Mouse (Mus musculus) liver, postnatal 0 days (tissue): ENCODE results near the gene 1700016K19Rik. TPM values are rescaled to one million over a fixed set of nuclear protein-coding genes. Genes with fewer than 3 reads are reported as not detected.

Experiments
- ATAC-seq: fragments of 200-750 bp; cut with Nextera tagmentation; 2 replicates; pipeline ENCODE4 v1.8.0; 2017; ENCODE audit warnings: mild to moderate bottlenecking, moderate library complexity
- DNase-seq: peaks from one replicate; pipeline ENCODE4 v3.0.0-alpha.2; 2016
- H3K27ac ChIP-seq: fragments of 300-500 bp; sonication (generic); 2 replicates; pipeline ENCODE4 v1.5.1; 2014; ENCODE audit warnings: antibody characterized with exemption, moderate library complexity, mild to moderate bottlenecking, low read depth
- H3K27me3 ChIP-seq: fragments of 300-500 bp; sonication (generic); 2 replicates; pipeline ENCODE4 v1.6.1; 2014; ENCODE audit warnings: low read length, control low read depth, mixed read lengths; ENCODE audit not compliant: insufficient read depth
- H3K36me3 ChIP-seq: fragments of 300-500 bp; sonication (generic); replicated peaks from 2 replicates; pipeline ENCODE4 v1.6.1; 2014; ENCODE audit warnings: mild to moderate bottlenecking, control low read depth, low read length, moderate library complexity, mixed read lengths; ENCODE audit not compliant: insufficient read depth
- H3K4me1 ChIP-seq: fragments of 300-500 bp; sonication (generic); 2 replicates; pipeline ENCODE4 v1.6.1; 2014; ENCODE audit warnings: antibody characterized with exemption, mild to moderate bottlenecking, control low read depth; ENCODE audit not compliant: insufficient read depth
- H3K4me2 ChIP-seq: fragments of 300-500 bp; sonication (generic); 2 replicates; pipeline ENCODE4 v1.6.1; 2014; ENCODE audit warnings: low read depth, mild to moderate bottlenecking, low read length, moderate library complexity, mixed read lengths
- H3K4me3 ChIP-seq: fragments of 300-500 bp; sonication (generic); 2 replicates; pipeline ENCODE4 v1.5.1; 2014; ENCODE audit warnings: low read depth, low read length
- H3K9ac ChIP-seq: fragments of 300-500 bp; sonication (generic); replicated peaks from 2 replicates; pipeline ENCODE4 v1.6.1; 2014; ENCODE audit warnings: mild to moderate bottlenecking, moderate library complexity
- H3K9me3 ChIP-seq: fragments of 300-500 bp; sonication (generic); 2 replicates; pipeline ENCODE4 v1.6.1; 2016; ENCODE audit warnings: mild to moderate bottlenecking, control low read depth, low read length, mixed read lengths
- CTCF ChIP-seq: sonication (generic); IDR thresholded peaks from 2 replicates; pipeline ENCODE4 v1.5.1; 2016; ENCODE audit warnings: antibody characterized with exemption, low read depth
- EP300 ChIP-seq: IDR thresholded peaks from 2 replicates; pipeline ENCODE4 v1.6.1; 2016; ENCODE audit warnings: antibody characterized with exemption, low read depth, mild to moderate bottlenecking
- WGBS: fragments of 180-500 bp; shearing (Covaris S2); extraction: QIAGEN DNeasy Blood & Tissue Kit; methylation state at CpG from one replicate; pipeline ENCODE4 v1.1.7; 2014; ENCODE audit not compliant: insufficient replicate concordance; 5-methylcytosine and 5-hydroxymethylcytosine counted together
- polyA plus RNA-seq: library from polyadenylated mRNA; unstranded; fragments of >200 nt; fragmentation: Nextera tagmentation; extraction: Ambion mirVana; gene quantifications from 2 replicates; pipeline ENCODE4 v1.2.1, GENCODE M21; 2015

The 1700016K19Rik gene
- polyA plus RNA-seq, 1 experiment from 2014 or later: not detected

DNA sequence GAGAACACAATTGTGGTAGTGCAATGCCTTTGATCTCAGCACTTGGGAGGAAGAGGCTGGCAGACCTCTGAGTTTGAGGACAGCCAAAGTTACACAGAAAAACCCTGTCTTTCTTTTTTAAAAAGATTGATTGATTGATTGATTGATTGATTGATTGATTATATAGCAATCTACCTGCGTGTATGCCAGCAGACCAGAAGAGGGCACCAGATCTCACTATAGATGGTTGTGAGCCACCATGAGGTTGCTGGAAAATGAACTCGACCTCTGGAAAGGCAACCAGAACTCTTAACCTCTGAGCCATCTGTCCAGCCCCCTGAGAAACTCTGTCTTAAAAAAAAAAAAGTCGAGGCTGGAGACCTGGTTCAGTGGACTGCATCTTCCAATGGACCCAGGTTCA, 29.1 kb upstream of the 1700016K19Rik start:
- H3K36me3 ChIP-seq: no peaks in the 10 kb centered on the region
- TF ChIP-seq EP300 (no peak), CTCF (peak; percentile 33)
- DNase-seq: no peak
- peaks cover 3% of the 10 kb centered on the region; the same call in 1 of the 2 replicates for H3K9me3 ChIP-seq
- H3K9ac ChIP-seq: no peak overlapping the region
- ATAC-seq: no peak
- H3K4me3 ChIP-seq: no peak overlapping the region
- no peak overlapping the region for H3K27ac ChIP-seq
- WGBS: 24% methylated on average over 3 of the region's 3 CpGs
- H3K4me2 ChIP-seq: no peak overlapping the region
- H3K4me1 ChIP-seq: peaks cover 6% of the 10 kb centered on the region
- H3K27me3 ChIP-seq: peaks cover 3% of the 10 kb centered on the region

DNA sequence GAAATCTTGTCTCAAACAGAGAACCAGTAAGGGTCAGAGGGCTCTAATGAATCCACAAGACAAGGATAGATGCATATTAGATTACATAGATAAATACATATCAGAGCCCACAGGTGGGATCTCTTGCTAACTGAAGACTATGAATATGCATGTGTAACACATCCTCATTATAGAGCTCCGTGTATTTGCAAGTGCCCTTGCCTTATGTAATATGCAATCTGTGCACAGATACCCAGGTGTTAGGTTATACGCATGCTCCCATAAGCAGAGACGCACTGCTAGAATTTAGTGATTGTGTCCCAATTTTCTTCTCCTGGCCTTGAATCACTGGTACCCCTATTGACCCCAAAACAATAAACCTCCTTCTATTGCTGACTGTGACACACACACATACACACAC, 27.5 kb upstream of the 1700016K19Rik start:
- no peak overlapping the region for H3K9ac ChIP-seq
- no peaks in the 10 kb centered on the region for H3K27me3 ChIP-seq
- peaks cover 3% of the 10 kb centered on the region; the same call in 1 of the 2 replicates for H3K9me3 ChIP-seq
- H3K27ac ChIP-seq: no peak overlapping the region
- no peak for DNase-seq
- H3K4me2 ChIP-seq: no peak overlapping the region
- ATAC-seq: no peak
- no peaks in the 10 kb centered on the region for H3K36me3 ChIP-seq
- H3K4me1 ChIP-seq: 0 out of 2 replicates have a peak, but pooled peaks cover 6% of the 10 kb centered on the region
- no peak for TF ChIP-seq CTCF
- no peak for TF ChIP-seq EP300
- no peak overlapping the region for H3K4me3 ChIP-seq
- whole genome bisulfite sequencing: 79% methylated on average over 3 of the region's 3 CpGs

DNA sequence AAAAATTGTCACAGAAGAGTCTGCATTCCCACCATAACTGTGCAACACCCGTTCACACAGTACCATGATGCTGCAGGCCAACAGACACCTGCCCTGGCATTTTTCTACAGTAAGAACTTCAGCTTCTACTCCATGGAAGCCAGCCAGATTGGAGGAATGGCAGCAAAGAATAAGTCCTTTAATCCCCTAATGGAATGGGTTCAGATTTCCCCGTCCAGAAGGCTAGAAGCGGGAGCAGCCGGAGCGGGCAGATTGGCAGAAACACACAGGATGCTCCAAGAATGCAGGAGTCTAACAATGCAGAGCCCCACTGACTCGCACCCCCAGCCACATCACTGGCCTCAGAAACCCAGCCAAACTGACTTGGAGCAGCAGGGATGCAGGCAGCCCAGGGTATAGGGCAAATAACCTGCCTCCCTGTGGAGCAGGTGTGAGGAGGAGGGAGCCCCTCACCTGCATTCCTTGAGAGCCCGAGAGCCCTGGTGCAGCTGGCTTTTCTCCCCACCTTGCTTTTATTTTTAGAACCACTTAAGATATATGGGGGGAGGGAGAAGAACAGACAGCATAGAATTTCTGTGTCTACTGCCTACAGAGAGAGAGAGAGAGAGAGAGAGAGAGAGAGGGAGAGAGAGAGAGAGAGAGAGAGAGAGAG, 26.7 kb upstream of the 1700016K19Rik start:
- H3K27ac ChIP-seq: no peak overlapping the region
- DNase-seq (no peak), ATAC-seq (no peak)
- 0 out of 2 replicates have a peak, but pooled peaks cover 4% of the 10 kb centered on the region for H3K4me1 ChIP-seq
- peaks cover 3% of the 10 kb centered on the region; the same call in 1 of the 2 replicates for H3K9me3 ChIP-seq
- 52% methylated on average over 7 of the region's 7 CpGs for WGBS
- no peak overlapping the region for H3K4me3 ChIP-seq
- no peaks in the 10 kb centered on the region for H3K27me3 ChIP-seq
- TF ChIP-seq EP300: no peak
- no peak for TF ChIP-seq CTCF
- H3K9ac ChIP-seq: no peak overlapping the region
- H3K36me3 ChIP-seq: no peaks in the 10 kb centered on the region
- no peak overlapping the region for H3K4me2 ChIP-seq

GRCm38 (mm10) chr11:75973988-75974387, 25.7 kb upstream of the 1700016K19Rik start:
- TF ChIP-seq EP300: no peak
- TF ChIP-seq CTCF: peak; percentile 58
- DNase-seq: no peak
- Histone ChIP-seq H3K4me3 (no peak overlapping the region), H3K4me1 (0 out of 2 replicates have a peak, but pooled peaks cover 4% of the 10 kb centered on the region), H3K9ac (no peak overlapping the region), H3K9me3 (peaks cover 3% of the 10 kb centered on the region; the same call in 1 of the 2 replicates), H3K36me3 (no peaks in the 10 kb centered on the region), H3K4me2 (no peak overlapping the region), H3K27me3 (no peaks in the 10 kb centered on the region), H3K27ac (no peak overlapping the region)
- WGBS: 80% methylated on average over 1 of the region's 1 CpGs
- no peak for ATAC-seq

DNA sequence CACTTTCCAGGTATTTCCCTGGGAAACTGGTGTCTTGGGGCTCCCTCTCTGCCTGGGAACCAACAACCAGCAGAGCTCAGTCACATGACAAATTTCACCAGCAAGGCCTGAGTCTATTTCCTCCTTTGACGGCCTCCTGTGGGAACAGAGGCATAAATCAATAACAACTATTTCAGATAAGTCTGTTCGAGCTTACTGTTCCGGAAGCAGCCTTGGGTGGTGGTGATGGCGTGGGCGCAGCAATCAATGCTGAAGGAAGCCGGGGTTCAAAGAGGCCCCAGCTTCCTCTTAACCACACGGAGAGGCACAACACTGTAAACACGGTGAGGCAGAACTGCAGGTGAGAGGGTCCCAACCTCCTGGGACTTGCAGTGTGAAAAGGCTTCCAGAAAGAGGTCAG, 23.0 kb upstream of the 1700016K19Rik start:
- peak; percentile 36 for ATAC-seq
- WGBS: 5% methylated on average over 8 of the region's 8 CpGs
- peak; percentile 37 for DNase-seq

DNA sequence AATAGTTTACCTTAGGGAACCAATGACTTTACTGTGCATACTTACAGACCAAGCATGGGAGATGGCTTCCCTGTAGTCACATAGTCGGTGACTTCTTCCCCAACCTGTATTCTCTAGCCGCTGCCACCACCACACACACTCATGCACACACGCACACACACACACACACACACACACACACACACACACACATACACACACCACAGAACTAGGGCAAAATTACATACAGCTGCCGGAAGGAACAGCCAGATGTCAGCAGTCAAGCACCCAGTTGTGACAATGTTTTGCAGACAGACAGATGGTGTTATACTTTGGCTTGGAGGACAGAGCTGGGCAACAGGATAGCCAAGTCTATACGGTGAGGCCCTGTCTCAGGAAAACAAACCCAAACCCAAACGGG, 21.7 kb upstream of the 1700016K19Rik start:
- TF ChIP-seq CTCF: no peak
- TF ChIP-seq EP300: no peak
- H3K27ac ChIP-seq: no peak overlapping the region

More for the DNA sequence above, 23.0 kb upstream of the 1700016K19Rik start:
- TF ChIP-seq CTCF (no peak), EP300 (no peak)
- Histone ChIP-seq H3K4me3 (no peak overlapping the region), H3K36me3 (no peaks in the 10 kb centered on the region), H3K27me3 (no peaks in the 10 kb centered on the region), H3K9ac (no peak overlapping the region), H3K4me1 (0 out of 2 replicates have a peak, but pooled peaks cover 4% of the 10 kb centered on the region), H3K4me2 (no peak overlapping the region), H3K27ac (peak overlapping the region; percentile 24; the same call in 1 of the 2 replicates), H3K9me3 (peaks cover 3% of the 10 kb centered on the region; the same call in 1 of the 2 replicates)

More for the DNA sequence above, 21.7 kb upstream of the 1700016K19Rik start:
- Histone ChIP-seq H3K4me1 (0 out of 2 replicates have a peak, but pooled peaks cover 4% of the 10 kb centered on the region), H3K4me2 (no peak overlapping the region), H3K9ac (no peak overlapping the region), H3K4me3 (no peak overlapping the region), H3K36me3 (no peaks in the 10 kb centered on the region), H3K27me3 (no peaks in the 10 kb centered on the region), H3K9me3 (peaks cover 3% of the 10 kb centered on the region; the same call in 1 of the 2 replicates)
- 46% methylated on average over 6 of the region's 6 CpGs for WGBS
- DNase-seq: no peak
- no peak for ATAC-seq
